ENCODE assay signal across 8 mouse cellular contexts in the genomic region with DNA sequence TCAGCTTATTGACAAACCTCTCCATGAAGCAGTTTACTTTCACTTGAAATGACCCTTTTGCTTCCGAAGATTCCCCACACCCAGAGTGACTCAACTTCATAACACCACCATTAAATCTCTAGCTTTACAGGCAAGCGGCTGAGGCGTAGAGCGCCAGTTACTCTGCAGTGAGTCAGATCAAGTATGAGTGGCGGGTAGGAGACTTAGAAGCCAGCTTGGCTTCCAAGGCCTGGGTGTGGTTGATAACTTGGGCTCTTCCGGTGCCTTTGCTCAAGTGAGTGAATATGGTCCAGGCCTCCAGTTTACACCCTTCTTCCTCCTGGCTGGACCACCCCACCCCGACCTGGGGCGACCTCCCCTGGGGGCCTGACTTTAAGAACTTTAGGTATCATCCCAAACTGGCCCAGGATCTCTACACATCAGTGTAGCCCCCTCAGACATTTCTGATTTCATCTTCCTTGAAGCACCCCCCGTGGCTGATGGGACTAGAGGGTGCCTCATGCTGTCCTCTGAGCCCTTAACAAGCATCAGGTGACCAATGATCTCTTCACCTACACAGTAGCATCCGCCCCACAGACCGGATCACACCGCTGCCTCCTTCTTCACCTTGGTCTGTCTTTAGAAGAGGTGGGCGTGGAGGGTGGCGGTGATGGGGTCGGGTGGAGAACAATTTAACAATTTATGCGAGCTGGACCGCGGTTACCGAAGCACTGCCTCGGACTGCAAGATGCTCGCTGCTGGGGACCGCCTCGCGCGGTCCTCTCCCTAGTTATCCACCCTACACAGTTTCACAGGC. TPM values are rescaled to one million over a fixed set of nuclear protein-coding genes. Genes with fewer than 3 reads are reported as not detected.
DNase-seq lines count a peak whose midpoint lies in the region; ATAC-seq and TF ChIP-seq lines count a peak whose summit lies in the region.

No protein-coding gene starts in this region.

- TF ChIP-seq POLR2A in testis, adult 2 months (IDR thresholded peaks at IDR 0.05; ENCODE audit: control insufficient read depth, low read depth, low read length): no peak

- H3K4me1 ChIP-seq in testis, adult 2 months (ENCODE audit: control insufficient read depth, insufficient read depth, low read length): peaks cover 9% of the 10 kb centered on the region
- H3K4me1 ChIP-seq in hindbrain, embryonic 11.5 days (replicated peaks; ENCODE audit: control insufficient read depth, insufficient read depth, low read length): peaks cover 5% of the 10 kb centered on the region; the same call in 1 of the 2 replicates
- peaks cover 22% of the 10 kb centered on the region for H3K4me1 ChIP-seq in midbrain, embryonic 10.5 days

- H3K4me2 ChIP-seq in hindbrain, embryonic 11.5 days (replicated peaks; ENCODE audit: low read depth, low read length): peak overlapping the region; percentile 100

- H3K9me3 ChIP-seq in hindbrain, embryonic 11.5 days (ENCODE audit: control insufficient read depth, low read length): no peaks in the 10 kb centered on the region
- no peaks in the 10 kb centered on the region for H3K9me3 ChIP-seq in midbrain, embryonic 10.5 days (replicated peaks)

- 17% methylated on average over 25 of the region's 25 CpGs for WGBS in hindbrain, embryonic 11.5 days
- WGBS in midbrain, embryonic 10.5 days: 13% methylated on average over 25 of the region's 25 CpGs

- H3K27ac ChIP-seq in testis, adult 2 months (ENCODE audit: control insufficient read depth, insufficient read depth, low read depth, low read length): no peak overlapping the region
- H3K27ac ChIP-seq in hindbrain, embryonic 11.5 days (ENCODE audit: low read depth, low read length): no peak overlapping the region
- peak overlapping the region; percentile 80 for H3K27ac ChIP-seq in midbrain, embryonic 10.5 days (replicated peaks)

- H3K9ac ChIP-seq in hindbrain, embryonic 11.5 days (ENCODE audit: low read depth, low read length): 0 out of 2 replicates have a peak overlapping the region, but pooled peaks have one; percentile 56

- DNase-seq in cerebellum, adult 11 months: no peak
- no peak for DNase-seq in testis, postnatal 10 days (ENCODE audit: low spot score)
- peak; percentile 25 for DNase-seq in hindbrain, embryonic 11.5 days (ENCODE audit: low spot score)
- DNase-seq in midbrain, embryonic 10.5 days (ENCODE audit: low spot score): no peak
- DNase-seq in MN1 (ENCODE audit: low spot score): no peak
- DNase-seq in right cerebral cortex, postnatal 36 days (ENCODE audit: low spot score in 2 of 2): no peak

- H3K27me3 ChIP-seq in testis, adult 2 months (ENCODE audit: control insufficient read depth, insufficient read depth, low read length): no peaks in the 10 kb centered on the region
- peaks cover 22% of the 10 kb centered on the region for H3K27me3 ChIP-seq in hindbrain, embryonic 11.5 days (ENCODE audit: control insufficient read depth, insufficient read depth, low read length)
- peaks cover 54% of the 10 kb centered on the region for H3K27me3 ChIP-seq in midbrain, embryonic 10.5 days (ENCODE audit: low read depth, poor library complexity, severe bottlenecking)

- H3K4me3 ChIP-seq in testis, adult 2 months (ENCODE audit: control insufficient read depth, low read depth, low read length): peak overlapping the region; percentile 74
- H3K4me3 ChIP-seq in hindbrain, embryonic 11.5 days (ENCODE audit: low read depth, low read length): peak overlapping the region; percentile 54
- peak overlapping the region; percentile 78 for H3K4me3 ChIP-seq in midbrain, embryonic 10.5 days

- no peaks in the 10 kb centered on the region for H3K36me3 ChIP-seq in testis, adult 2 months (ENCODE audit: control insufficient read depth, insufficient read depth, low read length)
- no peaks in the 10 kb centered on the region for H3K36me3 ChIP-seq in hindbrain, embryonic 11.5 days (ENCODE audit: control insufficient read depth, insufficient read depth, low read length)
- no peaks in the 10 kb centered on the region for H3K36me3 ChIP-seq in midbrain, embryonic 10.5 days

- peak; percentile 13; the same call in 1 of the 2 replicates for ATAC-seq in cerebellum, adult (ENCODE audit: insufficient number of reproducible peaks, low FRiP score, low TSS enrichment)
- peak; percentile 40 for ATAC-seq in hindbrain, embryonic 11.5 days (ENCODE audit: low FRiP score)

- TF ChIP-seq CTCF in testis, adult 2 months (IDR thresholded peaks at IDR 0.05; ENCODE audit: control insufficient read depth, insufficient read depth, insufficient replicate concordance, low read depth, low read length): no peak

RNA-seq across cellular contexts. Expression of a gene that starts 0.7 kb away (rescaled TPM):
- polyA plus RNA-seq in testis, adult 2 months (2012; rRNA removed): 4.6 and 5.3 TPM in 2 replicates
- polyA plus RNA-seq in hindbrain, embryonic 11.5 days (2014; fragmentation: Nextera tagmentation; extraction: Ambion mirVana): 6.3 and 7.0 TPM in 2 replicates
- 4.5 and 4.8 TPM in 2 replicates for polyA plus RNA-seq in midbrain, embryonic 10.5 days (2016; fragmentation: Nextera tagmentation; extraction: Ambion mirVana)
